Mouse (Mus musculus) ES-Bruce4 (cell line): ENCODE measurements at regions not wholly inside any gene's neighbourhood (a gene's known extent, or its start where the extent isn't known, plus 50 kb on each side); places are given as distances from the start of the nearest gene placed in this dataset.

Experiments
- CTCF ChIP-seq: IDR thresholded peaks from one replicate; pipeline ENCODE4 v1.8.1; 2011; ENCODE audit warnings: low read depth, low read length
- EP300 ChIP-seq: IDR thresholded peaks from 2 replicates; pipeline ENCODE4 v1.6.1; 2011; ENCODE audit warnings: low read depth, low read length; ENCODE audit not compliant: insufficient read depth
- POLR2A ChIP-seq: IDR thresholded peaks from one replicate; pipeline ENCODE4 v1.8.1; 2011; ENCODE audit warnings: low read length; ENCODE audit not compliant: insufficient read depth

GRCm38 (mm10) chr13:60322579-60322978 lies 145.4 kb upstream of the Gas1 start:
- TF ChIP-seq CTCF (no peak), POLR2A (no peak), EP300 (no peak)
